Mouse (Mus musculus): Measurements from ENCODE around the gene Rab5c. TPM values are rescaled to one million over a fixed set of nuclear protein-coding genes. Genes with fewer than 3 reads are reported as not detected.

Rab5c gene
- polyA plus RNA-seq, 1 experiment from 2014 or later = 63.3 TPM

GRCm38 (mm10) chr11:100690389-100690788 lies 47.6 kb downstream of the Rab5c start:
- Histone ChIP-seq H3K36me3 (ENCODE audit: control insufficient read depth, insufficient read depth, low read length) (no peaks in the 10 kb centered on the region), H3K4me3 (ENCODE audit: low read depth, low read length) (no peak overlapping the region), H3K4me1 (ENCODE audit: control insufficient read depth, insufficient read depth, low read length) (no peaks in the 10 kb centered on the region; the same call in 1 of the 2 replicates), H3K9me3 (ENCODE audit: control insufficient read depth, low read length) (no peaks in the 10 kb centered on the region), H3K27me3 (ENCODE audit: control insufficient read depth, insufficient read depth, low read length) (peaks cover 18% of the 10 kb centered on the region), H3K27ac (ENCODE audit: low read depth, low read length) (no peak overlapping the region), H3K9ac (ENCODE audit: low read length) (no peak overlapping the region), H3K4me2 (ENCODE audit: low read depth) (no peak overlapping the region)
- no peak for DNase-seq (ENCODE audit: low spot score)
- WGBS = 79% methylated on average over 7 of the region's 7 CpGs
- ATAC-seq (ENCODE audit: insufficient read depth, low FRiP score, low TSS enrichment) = no peak

- Histone ChIP-seq H3K27me3 (ENCODE audit: control insufficient read depth, insufficient read depth, low read length) (peaks cover 18% of the 10 kb centered on the region), H3K4me1 (ENCODE audit: control insufficient read depth, insufficient read depth, low read length) (no peaks in the 10 kb centered on the region; the same call in 1 of the 2 replicates), H3K36me3 (ENCODE audit: control insufficient read depth, insufficient read depth, low read length) (no peaks in the 10 kb centered on the region), H3K9me3 (ENCODE audit: control insufficient read depth, low read length) (no peaks in the 10 kb centered on the region), H3K4me3 (ENCODE audit: low read depth, low read length) (no peak overlapping the region), H3K27ac (ENCODE audit: low read depth, low read length) (no peak overlapping the region), H3K9ac (ENCODE audit: low read length) (no peak overlapping the region), H3K4me2 (ENCODE audit: low read depth) (no peak overlapping the region)
- DNase-seq (ENCODE audit: low spot score) (no peak), ATAC-seq (ENCODE audit: insufficient read depth, low FRiP score, low TSS enrichment) (no peak)
- 78% methylated on average over 4 of the region's 4 CpGs for WGBS
Observed at GRCm38 (mm10) chr11:100688443-100688842, 49.6 kb downstream of the Rab5c start.

GRCm38 (mm10) chr11:100687265-100687664 lies 50.8 kb downstream of the Rab5c start:
- DNase-seq (ENCODE audit: low spot score) = no peak
- Histone ChIP-seq H3K4me1 (ENCODE audit: control insufficient read depth, insufficient read depth, low read length) (no peaks in the 10 kb centered on the region; the same call in 1 of the 2 replicates), H3K9ac (ENCODE audit: low read length) (no peak overlapping the region), H3K36me3 (ENCODE audit: control insufficient read depth, insufficient read depth, low read length) (no peaks in the 10 kb centered on the region), H3K27ac (ENCODE audit: low read depth, low read length) (no peak overlapping the region), H3K4me2 (ENCODE audit: low read depth) (no peak overlapping the region), H3K9me3 (ENCODE audit: control insufficient read depth, low read length) (no peaks in the 10 kb centered on the region), H3K4me3 (ENCODE audit: low read depth, low read length) (no peak overlapping the region), H3K27me3 (ENCODE audit: control insufficient read depth, insufficient read depth, low read length) (peaks cover 14% of the 10 kb centered on the region)
- no peak for ATAC-seq (ENCODE audit: insufficient read depth, low FRiP score, low TSS enrichment)
- 83% methylated on average over 7 of the region's 7 CpGs for WGBS

- Histone ChIP-seq H3K27me3 (ENCODE audit: control insufficient read depth, insufficient read depth, low read length) (0 out of 2 replicates have a peak, but pooled peaks cover 3% of the 10 kb centered on the region), H3K27ac (ENCODE audit: low read depth, low read length) (no peak overlapping the region), H3K4me2 (ENCODE audit: low read depth) (no peak overlapping the region), H3K4me3 (ENCODE audit: low read depth, low read length) (no peak overlapping the region), H3K9ac (ENCODE audit: low read length) (no peak overlapping the region), H3K9me3 (ENCODE audit: control insufficient read depth, low read length) (no peaks in the 10 kb centered on the region), H3K4me1 (ENCODE audit: control insufficient read depth, insufficient read depth, low read length) (no peaks in the 10 kb centered on the region), H3K36me3 (ENCODE audit: control insufficient read depth, insufficient read depth, low read length) (no peaks in the 10 kb centered on the region)
- DNase-seq (ENCODE audit: low spot score) (no peak), ATAC-seq (ENCODE audit: insufficient read depth, low FRiP score, low TSS enrichment) (no peak)
- WGBS = 89% methylated on average over 2 of the region's 3 CpGs
Observed at GRCm38 (mm10) chr11:100685371-100685770, 52.6 kb downstream of the Rab5c start.

GRCm38 (mm10) chr11:100684084-100684483 lies 53.9 kb downstream of the Rab5c start:
- Histone ChIP-seq H3K9me3 (ENCODE audit: control insufficient read depth, low read length) (no peaks in the 10 kb centered on the region), H3K4me1 (ENCODE audit: control insufficient read depth, insufficient read depth, low read length) (no peaks in the 10 kb centered on the region), H3K27ac (ENCODE audit: low read depth, low read length) (no peak overlapping the region), H3K4me2 (ENCODE audit: low read depth) (no peak overlapping the region), H3K4me3 (ENCODE audit: low read depth, low read length) (no peak overlapping the region), H3K36me3 (ENCODE audit: control insufficient read depth, insufficient read depth, low read length) (no peaks in the 10 kb centered on the region), H3K27me3 (ENCODE audit: control insufficient read depth, insufficient read depth, low read length) (no peaks in the 10 kb centered on the region), H3K9ac (ENCODE audit: low read length) (no peak overlapping the region)
- DNase-seq (ENCODE audit: low spot score) = no peak
- no peak for ATAC-seq (ENCODE audit: insufficient read depth, low FRiP score, low TSS enrichment)
- 80% methylated on average over 2 of the region's 2 CpGs for WGBS

- no peak for DNase-seq (ENCODE audit: low spot score)
- Histone ChIP-seq H3K27me3 (ENCODE audit: control insufficient read depth, insufficient read depth, low read length) (no peaks in the 10 kb centered on the region), H3K9me3 (ENCODE audit: control insufficient read depth, low read length) (no peaks in the 10 kb centered on the region), H3K4me2 (ENCODE audit: low read depth) (no peak overlapping the region), H3K4me1 (ENCODE audit: control insufficient read depth, insufficient read depth, low read length) (no peaks in the 10 kb centered on the region), H3K27ac (ENCODE audit: low read depth, low read length) (no peak overlapping the region), H3K36me3 (ENCODE audit: control insufficient read depth, insufficient read depth, low read length) (no peaks in the 10 kb centered on the region), H3K4me3 (ENCODE audit: low read depth, low read length) (no peak overlapping the region), H3K9ac (ENCODE audit: low read length) (no peak overlapping the region)
- WGBS = 58% methylated on average over 5 of the region's 5 CpGs
- ATAC-seq (ENCODE audit: insufficient read depth, low FRiP score, low TSS enrichment) = no peak
Observed at GRCm38 (mm10) chr11:100682526-100682925, 55.5 kb downstream of the Rab5c start.

- no peak overlapping the region for H3K4me3 ChIP-seq (ENCODE audit: low read depth, low read length)
- no peaks in the 10 kb centered on the region for H3K4me1 ChIP-seq (ENCODE audit: control insufficient read depth, insufficient read depth, low read length)
- no peaks in the 10 kb centered on the region for H3K9me3 ChIP-seq (ENCODE audit: control insufficient read depth, low read length)
- ATAC-seq (ENCODE audit: insufficient read depth, low FRiP score, low TSS enrichment) (no peak), DNase-seq (ENCODE audit: low spot score) (no peak)
- no peaks in the 10 kb centered on the region for H3K27me3 ChIP-seq (ENCODE audit: control insufficient read depth, insufficient read depth, low read length)
- no peak overlapping the region for H3K4me2 ChIP-seq (ENCODE audit: low read depth)
- H3K36me3 ChIP-seq (ENCODE audit: control insufficient read depth, insufficient read depth, low read length) = no peaks in the 10 kb centered on the region
- no peak overlapping the region for H3K9ac ChIP-seq (ENCODE audit: low read length)
- WGBS = 83% methylated on average over 5 of the region's 5 CpGs
- no peak overlapping the region for H3K27ac ChIP-seq (ENCODE audit: low read depth, low read length)
Observed at GRCm38 (mm10) chr11:100681826-100682225, 56.2 kb downstream of the Rab5c start.

GRCm38 (mm10) chr11:100677810-100678209 lies 60.2 kb downstream of the Rab5c start:
- DNase-seq (ENCODE audit: low spot score) (no peak), ATAC-seq (ENCODE audit: insufficient read depth, low FRiP score, low TSS enrichment) (no peak)
- WGBS = 66% methylated on average over 7 of the region's 7 CpGs
- no peak overlapping the region for H3K27ac ChIP-seq (ENCODE audit: low read depth, low read length)
- H3K4me3 ChIP-seq (ENCODE audit: low read depth, low read length) = no peak overlapping the region
- H3K27me3 ChIP-seq (ENCODE audit: control insufficient read depth, insufficient read depth, low read length) = peaks cover 10% of the 10 kb centered on the region; the same call in 1 of the 2 replicates
- no peaks in the 10 kb centered on the region for H3K9me3 ChIP-seq (ENCODE audit: control insufficient read depth, low read length)
- peaks cover 5% of the 10 kb centered on the region; the same call in 1 of the 2 replicates for H3K4me1 ChIP-seq (ENCODE audit: control insufficient read depth, insufficient read depth, low read length)
- no peak overlapping the region for H3K9ac ChIP-seq (ENCODE audit: low read length)
- H3K36me3 ChIP-seq (ENCODE audit: control insufficient read depth, insufficient read depth, low read length) = no peaks in the 10 kb centered on the region
- no peak overlapping the region for H3K4me2 ChIP-seq (ENCODE audit: low read depth)

GRCm38 (mm10) chr11:100673169-100673568 lies 64.8 kb downstream of the Rab5c start:
- peak overlapping the region; percentile 54 for H3K9ac ChIP-seq (ENCODE audit: low read length)
- no peaks in the 10 kb centered on the region for H3K36me3 ChIP-seq (ENCODE audit: control insufficient read depth, insufficient read depth, low read length)
- peak overlapping the region; percentile 31 for H3K4me2 ChIP-seq (ENCODE audit: low read depth)
- peak; percentile 24 for DNase-seq (ENCODE audit: low spot score)
- no peak overlapping the region for H3K4me3 ChIP-seq (ENCODE audit: low read depth, low read length)
- 3% methylated on average over 22 of the region's 23 CpGs for WGBS
- H3K27ac ChIP-seq (ENCODE audit: low read depth, low read length) = no peak overlapping the region
- ATAC-seq (ENCODE audit: insufficient read depth, low FRiP score, low TSS enrichment) = no peak
- H3K9me3 ChIP-seq (ENCODE audit: control insufficient read depth, low read length) = no peaks in the 10 kb centered on the region
- H3K4me1 ChIP-seq (ENCODE audit: control insufficient read depth, insufficient read depth, low read length) = peaks cover 6% of the 10 kb centered on the region; the same call in 1 of the 2 replicates
- peaks cover 10% of the 10 kb centered on the region; the same call in 1 of the 2 replicates for H3K27me3 ChIP-seq (ENCODE audit: control insufficient read depth, insufficient read depth, low read length)
